Mouse (Mus musculus): ENCODE measurements around the gene Garnl3. TPM values are rescaled to one million over a fixed set of nuclear protein-coding genes. Genes with fewer than 3 reads are reported as not detected.
"Not testable (repeated sequence)": the region's sequence is repeated elsewhere in the genome, so short reads cannot be mapped to it uniquely, and the experiment has no call there.

Gene Garnl3
- total RNA-seq, 2 experiments from 2014 or later, result not detected

DNA sequence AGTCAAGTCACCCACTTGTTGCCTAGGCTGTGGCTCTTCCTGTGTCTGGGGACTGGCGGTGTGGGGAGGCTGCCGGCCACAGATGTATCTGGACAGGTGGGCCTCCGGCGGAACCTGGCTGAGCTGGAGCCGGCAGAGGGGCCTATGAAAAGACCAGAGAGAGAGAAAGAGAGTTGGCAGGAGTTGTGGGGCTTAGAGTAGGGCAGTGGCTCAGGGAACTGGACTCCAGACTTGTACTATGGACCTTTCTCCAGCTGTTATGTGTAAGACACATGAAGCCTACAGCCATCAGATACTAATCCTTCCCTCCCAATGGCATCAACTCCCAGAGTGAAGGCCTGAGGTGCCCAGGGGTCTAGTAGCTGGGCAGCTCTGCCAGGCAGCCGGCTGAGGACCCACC, 27.4 kb upstream of the Garnl3 start:
- no peak for ATAC-seq (replicated peaks; ENCODE audit: low FRiP score, poor library complexity, severe bottlenecking)

GRCm38 (mm10) chr2:33156283-33156781, 24.9 kb upstream of the Garnl3 start:
- no peak for ATAC-seq (replicated peaks; ENCODE audit: low FRiP score, poor library complexity, severe bottlenecking)

- 0 out of 2 replicates have a peak, but pooled peaks have one; percentile 45 for ATAC-seq (replicated peaks; ENCODE audit: low FRiP score, poor library complexity, severe bottlenecking)
These were observed 23.4 kb upstream of the Garnl3 start for GRCm38 (mm10) chr2:33154751-33155372.

DNA sequence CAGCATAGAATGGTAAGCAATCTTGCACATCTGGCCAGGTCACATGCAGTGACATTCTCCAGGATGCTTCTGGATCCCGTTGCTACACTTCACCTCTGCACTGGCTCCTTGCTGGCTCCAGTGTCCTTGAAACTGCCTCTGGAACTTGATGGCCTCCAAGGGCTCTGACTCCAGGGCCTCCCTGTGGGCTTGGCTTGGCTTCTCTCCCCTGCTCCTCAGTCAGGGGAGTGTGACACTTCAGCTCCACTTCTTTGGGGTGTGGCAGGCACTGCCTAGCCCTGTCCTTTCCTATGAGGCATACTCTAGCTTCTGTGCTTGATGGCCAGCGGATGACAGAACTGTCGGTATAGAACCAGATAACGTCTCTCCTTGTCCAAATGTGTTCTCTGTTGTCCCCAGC, 15.5 kb upstream of the Garnl3 start:
- ATAC-seq (replicated peaks; ENCODE audit: low FRiP score, poor library complexity, severe bottlenecking), result no peak

DNA sequence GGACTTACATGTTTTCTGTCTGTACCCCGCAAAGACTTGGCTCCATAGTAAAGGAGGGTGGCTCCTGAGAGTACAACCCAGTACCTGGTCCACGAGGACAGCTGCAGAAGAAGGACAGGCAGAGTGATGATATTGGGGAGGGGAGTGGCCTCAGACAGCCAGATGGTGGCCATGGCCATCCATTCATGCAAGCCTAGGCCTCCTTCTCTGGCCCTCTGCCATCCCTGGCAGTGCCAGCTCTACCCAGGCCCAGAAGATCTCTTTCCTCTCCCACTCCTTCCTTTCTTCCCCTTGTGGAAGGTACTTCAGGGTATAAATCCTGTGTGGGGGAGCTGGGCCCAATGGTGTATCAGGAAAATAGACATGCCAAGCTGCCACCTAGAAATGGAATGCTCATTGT, 11.8 kb upstream of the Garnl3 start:
- no peak for ATAC-seq (replicated peaks; ENCODE audit: low FRiP score, poor library complexity, severe bottlenecking)

- no peak for ATAC-seq (replicated peaks; ENCODE audit: low FRiP score, poor library complexity, severe bottlenecking)
These were observed 7.0 kb upstream of the Garnl3 start for GRCm38 (mm10) chr2:33138491-33138890.

- no peak for ATAC-seq (replicated peaks; ENCODE audit: low FRiP score, poor library complexity, severe bottlenecking)
These were observed 6.3 kb upstream of the Garnl3 start for GRCm38 (mm10) chr2:33137731-33138130.

DNA sequence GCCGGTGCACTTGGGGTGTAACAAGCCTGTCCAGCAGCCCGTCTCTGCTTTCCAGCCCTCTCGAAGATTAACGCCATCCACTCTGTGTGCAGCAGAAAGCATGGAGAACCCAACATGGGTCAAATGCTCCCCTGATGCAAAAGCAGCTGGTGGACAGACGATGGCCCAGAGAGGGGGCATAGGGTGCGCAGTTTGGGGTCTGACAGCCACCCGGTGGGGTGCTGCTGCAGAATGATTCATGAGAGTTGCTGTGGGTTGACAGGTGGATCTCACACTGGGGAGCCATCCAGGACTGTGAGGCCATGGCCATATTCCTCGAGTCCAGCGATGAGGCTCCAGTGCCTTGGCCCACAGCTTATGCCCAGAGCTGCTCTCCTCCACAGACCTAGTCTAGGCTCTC, 5.8 kb upstream of the Garnl3 start:
- no peak for ATAC-seq (replicated peaks; ENCODE audit: low FRiP score, poor library complexity, severe bottlenecking)

DNA sequence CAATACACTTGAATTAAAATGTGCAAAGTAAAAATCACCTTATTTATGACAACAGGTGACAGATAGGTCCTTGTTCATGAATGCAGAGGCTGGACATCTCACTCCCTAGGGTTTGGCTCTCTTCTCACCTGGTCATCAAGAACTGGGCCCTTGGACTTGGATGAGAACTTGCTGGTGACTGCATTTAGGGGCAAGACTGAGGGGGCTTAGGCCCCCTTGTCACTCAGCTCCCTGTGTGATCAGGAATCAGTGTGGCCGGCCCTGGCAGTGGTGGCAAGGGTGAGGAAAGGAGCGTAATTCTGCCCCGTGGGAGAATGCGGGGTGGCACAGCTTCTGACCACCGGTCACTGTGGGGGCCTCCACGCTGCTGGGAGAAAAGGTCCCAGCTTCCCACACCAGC, 4.9 kb upstream of the Garnl3 start:
- ATAC-seq (replicated peaks; ENCODE audit: low FRiP score, poor library complexity, severe bottlenecking), result no peak

GRCm38 (mm10) chr2:33134766-33135490, 3.5 kb upstream of the Garnl3 start:
- no peak for ATAC-seq (replicated peaks; ENCODE audit: low FRiP score, poor library complexity, severe bottlenecking)

GRCm38 (mm10) chr2:33132306-33132705, 852 bp upstream of the Garnl3 start:
- no peak for ATAC-seq (replicated peaks; ENCODE audit: low FRiP score, poor library complexity, severe bottlenecking)

GRCm38 (mm10) chr2:33130526-33131483, 649 bp downstream of the Garnl3 start:
- peak; percentile 73 for ATAC-seq (replicated peaks; ENCODE audit: low FRiP score, poor library complexity, severe bottlenecking)

DNA sequence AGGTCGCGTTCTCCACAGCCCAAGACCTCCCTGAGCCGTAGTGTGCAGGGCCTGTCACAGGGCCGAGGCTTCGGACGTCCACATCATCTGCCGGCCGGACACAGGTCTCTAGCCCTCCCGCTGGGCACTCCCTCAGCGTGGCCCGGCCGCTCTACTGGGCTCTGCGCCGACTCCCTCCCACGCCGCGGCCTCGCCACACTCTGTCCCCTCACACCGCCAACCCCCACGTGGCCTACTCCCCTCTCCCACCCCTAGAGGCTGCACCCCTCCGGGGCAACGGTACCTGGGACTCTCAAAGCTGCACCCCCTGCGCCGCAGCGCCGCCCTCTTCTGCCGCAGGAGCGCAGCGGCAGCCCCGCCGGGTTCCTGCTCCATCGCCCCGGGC, 1.3 kb downstream of the Garnl3 start:
- no peak for ATAC-seq (replicated peaks; ENCODE audit: low FRiP score, poor library complexity, severe bottlenecking)

- ATAC-seq (replicated peaks; ENCODE audit: low FRiP score, poor library complexity, severe bottlenecking), result no peak
These were observed 1.8 kb downstream of the Garnl3 start for GRCm38 (mm10) chr2:33129696-33130095.

- ATAC-seq (replicated peaks; ENCODE audit: low FRiP score, poor library complexity, severe bottlenecking), result no peak
These were observed 2.4 kb downstream of the Garnl3 start for GRCm38 (mm10) chr2:33129005-33129404.

- no peak for ATAC-seq (replicated peaks; ENCODE audit: low FRiP score, poor library complexity, severe bottlenecking)
These were observed 4.2 kb downstream of the Garnl3 start for GRCm38 (mm10) chr2:33127271-33127670.

GRCm38 (mm10) chr2:33122856-33123255, 8.6 kb downstream of the Garnl3 start:
- no peak for ATAC-seq (replicated peaks; ENCODE audit: low FRiP score, poor library complexity, severe bottlenecking)

GRCm38 (mm10) chr2:33100536-33100935, 30.9 kb downstream of the Garnl3 start:
- no peak for ATAC-seq (replicated peaks; ENCODE audit: low FRiP score, poor library complexity, severe bottlenecking)

DNA sequence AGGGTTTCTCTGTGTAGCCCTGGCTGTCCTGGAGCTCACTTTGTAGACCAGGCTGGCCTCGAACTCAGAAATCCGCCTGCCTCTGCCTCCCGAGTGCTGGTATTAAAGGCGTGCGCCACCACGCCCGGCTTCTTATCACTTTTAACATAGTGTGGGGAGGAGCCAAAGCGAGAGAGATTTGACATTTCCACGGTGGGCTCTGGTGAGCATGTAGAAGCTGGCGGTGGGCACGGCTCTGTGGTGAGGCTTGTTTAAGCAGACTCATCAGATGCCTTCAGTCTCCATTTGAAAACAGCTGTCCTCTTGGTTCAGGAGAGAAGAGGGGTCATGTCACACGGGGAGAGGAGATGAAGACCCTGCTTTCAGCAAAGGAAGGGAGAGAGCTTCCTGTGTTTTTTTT, 34.1 kb downstream of the Garnl3 start:
- not testable (repeated sequence) for ATAC-seq (replicated peaks; ENCODE audit: low FRiP score, poor library complexity, severe bottlenecking)

DNA sequence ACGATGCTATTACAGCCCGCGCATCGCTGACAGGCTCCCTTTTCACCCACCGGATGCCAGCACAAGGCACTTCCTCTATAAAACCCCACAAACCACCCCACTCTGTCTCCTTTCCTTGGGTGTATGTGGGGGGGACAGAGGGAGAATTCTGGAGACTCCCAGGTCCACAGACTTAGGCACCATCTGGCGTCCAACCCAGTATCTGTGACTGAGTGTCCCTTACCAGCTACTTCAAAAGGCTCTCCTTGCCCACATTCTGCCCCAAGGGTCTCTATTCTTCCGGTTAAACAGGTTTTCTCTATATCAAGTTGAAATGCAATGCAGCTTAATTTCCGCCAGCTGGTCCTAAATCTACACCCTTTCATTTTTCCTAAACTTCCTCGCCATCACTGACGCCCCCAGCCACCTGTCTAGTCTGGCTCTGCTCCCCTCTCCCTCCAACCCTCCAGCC, 36.2 kb downstream of the Garnl3 start:
- no peak for ATAC-seq (replicated peaks; ENCODE audit: low FRiP score, poor library complexity, severe bottlenecking)
